13 mouse cellular contexts compared by ENCODE assay signal in the genomic region with DNA sequence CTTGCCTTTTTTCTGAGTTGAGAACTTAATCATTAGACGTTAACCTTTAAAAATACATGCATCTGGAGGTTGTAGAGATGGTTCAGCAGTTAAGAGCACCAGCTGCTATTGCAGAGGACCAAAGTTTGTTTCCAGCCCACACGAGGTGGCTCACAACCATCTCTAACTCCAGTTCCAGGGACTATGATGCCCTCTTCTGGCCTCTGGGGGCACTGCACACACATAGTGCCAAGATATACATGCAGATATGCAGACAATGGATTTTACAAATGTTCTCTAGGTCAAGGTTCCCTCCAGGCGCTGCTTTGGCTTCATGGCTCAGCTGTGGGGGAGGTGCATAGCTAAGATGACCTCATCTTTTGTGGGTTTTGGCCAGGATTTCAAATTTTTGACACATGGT.
A peak's percentile ranks its signal among the peaks of the same experiment; 100 is the strongest.
DNase-seq lines count a peak whose midpoint lies in the region; TF ChIP-seq lines count a peak whose summit lies in the region.
"Had no signal": no experiment of that assay in that cellular context is flagged by ENCODE, and none has a peak within 500 bp of the region (broad histone marks: within the 10 kb centered on the region; RNA-seq: fewer than 3 reads in every experiment).

No protein-coding gene starts in this region.

- no peaks in the 10 kb centered on the region for H3K9me3 ChIP-seq in MEL (replicated peaks; ENCODE audit: insufficient read depth, low read length)
- H3K9me3 ChIP-seq: hindbrain, embryonic 13.5 days; midbrain, embryonic 13.5 days had no signal

- no peak for TF ChIP-seq POLR2A in cerebellum, adult 2 months (IDR thresholded peaks at IDR 0.05; ENCODE audit: borderline replicate concordance, insufficient read depth, low read length)
- TF ChIP-seq POLR2A in MEL (IDR thresholded peaks at IDR 0.05; ENCODE audit: control insufficient read depth in 1 of 2, insufficient read depth in 1 of 2, low read depth in 1 of 2, low read length in 2 of 2, poor library complexity in 1 of 2), result no peak
- TF ChIP-seq POLR2A in lung, adult 2 months (IDR thresholded peaks at IDR 0.05; ENCODE audit: borderline replicate concordance, extremely low read depth, low read depth, low read length), result no peak

- H3K27ac ChIP-seq in cerebellum, adult 2 months (ENCODE audit: insufficient read depth, low read length), result no peak overlapping the region
- H3K27ac ChIP-seq in MEL (ENCODE audit: control insufficient read depth, low read depth, low read length), result no peak overlapping the region
- H3K27ac ChIP-seq: hindbrain, embryonic 13.5 days; midbrain, embryonic 13.5 days had no signal

- no peak for TF ChIP-seq EP300 in MEL (IDR thresholded peaks at IDR 0.05; ENCODE audit: low read depth in 1 of 2, low read length in 2 of 2)

- DNase-seq in cerebellum, adult 2 months, result no peak
- no peak for DNase-seq in cerebellum, adult 11 months
- peak; percentile 17 for DNase-seq in kidney, postnatal 10 days
- no peak for DNase-seq in kidney, postnatal 25 days
- DNase-seq in 416B (ENCODE audit: low read depth) (peak; percentile 4), MEL (ENCODE audit: low read depth, low spot score) (peak; percentile 14)
- no peak for DNase-seq in frontal cortex, postnatal 14 days (ENCODE audit: low spot score in 2 of 2)
- no peak for DNase-seq in lung, adult 2 months
- DNase-seq: cerebellum, adult 11-12 months; lung, adult 18-20 months; thymus, postnatal 14 days had no signal

- 85% methylated on average over 3 of the region's 3 CpGs for WGBS in cerebellum, adult 2 months
- WGBS in lung, adult 2 months, result 67% methylated on average over 3 of the region's 3 CpGs

- TF ChIP-seq RAD21 in MEL (IDR thresholded peaks at IDR 0.05; ENCODE audit: low read depth, low read length), result peak; percentile 23

- H3K79me2 ChIP-seq in MEL (ENCODE audit: control insufficient read depth, insufficient read depth, low read length, poor library complexity), result no peaks in the 10 kb centered on the region

- H3K36me3 ChIP-seq in MEL (ENCODE audit: control insufficient read depth in 1 of 2, insufficient read depth in 2 of 2, low read length in 2 of 2), result no peaks in the 10 kb centered on the region
- H3K36me3 ChIP-seq: hindbrain, embryonic 13.5 days; midbrain, embryonic 13.5 days had no signal

- no peak overlapping the region for H3K4me3 ChIP-seq in cerebellum, adult 2 months (replicated peaks; ENCODE audit: insufficient read depth, low read depth, low read length)
- no peak overlapping the region for H3K4me3 ChIP-seq in MEL (ENCODE audit: control insufficient read depth in 1 of 2, insufficient read depth in 1 of 2, low read depth in 2 of 2, low read length in 2 of 2)
- H3K4me3 ChIP-seq in lung, adult 2 months (replicated peaks; ENCODE audit: extremely low read depth, low read depth, low read length), result no peak overlapping the region
- H3K4me3 ChIP-seq: hindbrain, embryonic 13.5 days; midbrain, embryonic 13.5 days had no signal

- H3K27me3 ChIP-seq in cerebellum, adult 2 months (ENCODE audit: control insufficient read depth, insufficient read depth, low read length), result no peaks in the 10 kb centered on the region
- H3K27me3 ChIP-seq in MEL (ENCODE audit: control insufficient read depth in 1 of 2, insufficient read depth in 2 of 2, low read length in 2 of 2), result peaks cover 0 to 8% of the 10 kb centered on the region in 2 experiments; a peak in 2 of 4 replicates
- H3K27me3 ChIP-seq: midbrain, embryonic 13.5 days had no signal

- no peak overlapping the region for H3K9ac ChIP-seq in MEL (ENCODE audit: control insufficient read depth, low read depth, low read length, poor library complexity, severe bottlenecking)
- H3K9ac ChIP-seq: hindbrain, embryonic 13.5 days; midbrain, embryonic 13.5 days had no signal

- no peaks in the 10 kb centered on the region; the same call in 1 of the 2 replicates for H3K4me1 ChIP-seq in cerebellum, adult 2 months (ENCODE audit: control insufficient read depth, insufficient read depth, low read length)
- H3K4me1 ChIP-seq in MEL (ENCODE audit: control insufficient read depth in 1 of 2, insufficient read depth in 2 of 2, low read length in 2 of 2), result no peaks in the 10 kb centered on the region
- H3K4me1 ChIP-seq in lung, adult 2 months (ENCODE audit: control insufficient read depth, insufficient read depth, low read length), result no peaks in the 10 kb centered on the region

- peak; percentile 17; the same call in 1 of the 2 replicates for TF ChIP-seq CTCF in cerebellum, adult 2 months (IDR thresholded peaks at IDR 0.05; ENCODE audit: borderline replicate concordance, insufficient read depth, low read depth, low read length)
- peak; percentile 40 to 47 (median 43) for TF ChIP-seq CTCF in MEL (IDR thresholded peaks at IDR 0.05 in 2 of 3, conservative IDR thresholded peaks at IDR 0.05 in 1 of 3; ENCODE audit: control insufficient read depth in 1 of 3, insufficient read depth in 1 of 3, low read depth in 2 of 3, low read length in 3 of 3, poor library complexity in 1 of 3, severe bottlenecking in 1 of 3)
- TF ChIP-seq CTCF in lung, adult 2 months (IDR thresholded peaks at IDR 0.05; ENCODE audit: insufficient read depth, low read length), result no peak

TF ChIP-seq in MEL, 35 proteins besides CTCF, POLR2A, EP300 and RAD21:
- TF ChIP-seq NELFE (IDR thresholded peaks at IDR 0.05; ENCODE audit: low read depth, low read length) (no peak), SMC3 (IDR thresholded peaks at IDR 0.05; ENCODE audit: low read depth, low read length) (peak; percentile 40)

Comparison
In these comparisons a context has a peak if more than half of its experiments do, and no peak if none do; other contexts are left out.
1. DNase-seq: peak in kidney, postnatal 10 days (single experiment), 416B (single experiment) and MEL (single experiment); none in cerebellum, adult 2 months (0 of 2), cerebellum, adult 11 months (single experiment), kidney, postnatal 25 days (0 of 2), frontal cortex, postnatal 14 days (0 of 2) and lung, adult 2 months (single experiment).